17 mouse cellular contexts compared by ENCODE assay signal in genomic region chr13:91591863-91592262, GRCm38 (mm10).
A peak's percentile ranks its signal among the peaks of the same experiment; 100 is the strongest.
DNase-seq lines count a peak whose midpoint lies in the region; ATAC-seq lines count a peak whose summit lies in the region.
"Had no signal": no experiment of that assay in that cellular context is flagged by ENCODE, and none has a peak within 500 bp of the region (broad histone marks: within the 10 kb centered on the region; RNA-seq: fewer than 3 reads in every experiment).

No protein-coding gene starts in this region.

- no peak overlapping the region for H3K4me2 ChIP-seq in midbrain, embryonic 15.5 days
- H3K4me2 ChIP-seq in midbrain, embryonic 14.5 days (ENCODE audit: low read length), result no peak overlapping the region
- H3K4me2 ChIP-seq: embryonic facial prominence, embryonic 12.5 days; heart, embryonic 13.5 days; limb, embryonic 15.5 days; midbrain, embryonic 13.5 days had no signal

- no peak overlapping the region for H3K27ac ChIP-seq in midbrain, embryonic 15.5 days
- no peak overlapping the region for H3K27ac ChIP-seq in midbrain, embryonic 14.5 days (replicated peaks; ENCODE audit: low read depth, low read length)
- H3K27ac ChIP-seq: embryonic facial prominence, embryonic 12.5 days; heart, embryonic 13.5 days; limb, embryonic 15.5 days; midbrain, embryonic 13.5 days had no signal

- no peak overlapping the region for H3K4me3 ChIP-seq in midbrain, embryonic 15.5 days
- no peak overlapping the region for H3K4me3 ChIP-seq in midbrain, embryonic 14.5 days (replicated peaks; ENCODE audit: low read depth, low read length)
- H3K4me3 ChIP-seq: embryonic facial prominence, embryonic 12.5 days; heart, embryonic 13.5 days; limb, embryonic 15.5 days; midbrain, embryonic 13.5 days had no signal

- H3K4me1 ChIP-seq in midbrain, embryonic 15.5 days, result no peaks in the 10 kb centered on the region
- no peaks in the 10 kb centered on the region for H3K4me1 ChIP-seq in midbrain, embryonic 14.5 days (ENCODE audit: control insufficient read depth, insufficient read depth, low read length)
- H3K4me1 ChIP-seq: embryonic facial prominence, embryonic 12.5 days; heart, embryonic 13.5 days; limb, embryonic 15.5 days; midbrain, embryonic 13.5 days had no signal

- DNase-seq in frontal cortex, postnatal 14 days (ENCODE audit: low spot score in 2 of 2), result no peak
- DNase-seq in midbrain, embryonic 14.5 days, result no peak
- peak; percentile 36 to 43 for DNase-seq in cerebellum, postnatal 10 days
- no peak for DNase-seq in heart, adult 11 months
- DNase-seq in kidney, adult 9 months, result no peak
- DNase-seq: gastrocnemius, postnatal 36 days; kidney, adult 11 months; kidney, postnatal 25 days; lung, adult 2 months; right cerebral cortex, adult 18-20 months; thymus, postnatal 4 days had no signal

- no peaks in the 10 kb centered on the region for H3K27me3 ChIP-seq in midbrain, embryonic 15.5 days (replicated peaks)
- H3K27me3 ChIP-seq in midbrain, embryonic 14.5 days (ENCODE audit: control insufficient read depth, insufficient read depth, low read length), result no peaks in the 10 kb centered on the region
- H3K27me3 ChIP-seq: embryonic facial prominence, embryonic 12.5 days; heart, embryonic 13.5 days; limb, embryonic 15.5 days; midbrain, embryonic 13.5 days had no signal

- H3K36me3 ChIP-seq in midbrain, embryonic 15.5 days (replicated peaks), result no peaks in the 10 kb centered on the region
- H3K36me3 ChIP-seq in midbrain, embryonic 14.5 days (ENCODE audit: control insufficient read depth, insufficient read depth, low read length), result no peaks in the 10 kb centered on the region
- H3K36me3 ChIP-seq: embryonic facial prominence, embryonic 12.5 days; heart, embryonic 13.5 days; limb, embryonic 15.5 days; midbrain, embryonic 13.5 days had no signal

- 58% methylated on average over 4 of the region's 4 CpGs for WGBS in midbrain, embryonic 15.5 days
- WGBS in midbrain, embryonic 14.5 days, result 54% methylated on average over 4 of the region's 4 CpGs

- no peak overlapping the region for H3K9ac ChIP-seq in midbrain, embryonic 15.5 days
- no peak overlapping the region for H3K9ac ChIP-seq in midbrain, embryonic 14.5 days (replicated peaks; ENCODE audit: low read length)
- H3K9ac ChIP-seq: embryonic facial prominence, embryonic 12.5 days; heart, embryonic 13.5 days; limb, embryonic 15.5 days; midbrain, embryonic 13.5 days had no signal

- no peaks in the 10 kb centered on the region for H3K9me3 ChIP-seq in midbrain, embryonic 15.5 days
- no peaks in the 10 kb centered on the region for H3K9me3 ChIP-seq in midbrain, embryonic 14.5 days (ENCODE audit: control insufficient read depth, low read length)
- H3K9me3 ChIP-seq: embryonic facial prominence, embryonic 12.5 days; heart, embryonic 13.5 days; limb, embryonic 15.5 days; midbrain, embryonic 13.5 days had no signal

- peak; percentile 90 for ATAC-seq in frontal cortex, adult (ENCODE audit: low TSS enrichment)
- ATAC-seq in midbrain, embryonic 15.5 days (replicated peaks), result 0 out of 2 replicates have a peak, but pooled peaks have one; percentile 22
- no peak for ATAC-seq in midbrain, embryonic 14.5 days (ENCODE audit: low FRiP score, low TSS enrichment)
- ATAC-seq: midbrain, embryonic 13.5 days had no signal

Comparison
In these comparisons a context has a peak if more than half of its experiments do, and no peak if none do; other contexts are left out.
1. DNase-seq: peak in cerebellum, postnatal 10 days (2 of 2); none in frontal cortex, postnatal 14 days (0 of 2), midbrain, embryonic 14.5 days (single experiment), heart, adult 11 months (single experiment) and kidney, adult 9 months (single experiment).